Mouse (Mus musculus) small intestine, adult 2 months (tissue): Measurements from ENCODE around the gene Sarnp.

Experiments
- CTCF ChIP-seq: fragments of 200-500 bp; IDR thresholded peaks from 2 replicates; pipeline ENCODE4 v1.5.1; 2012; ENCODE audit warnings: low read depth, mild to moderate bottlenecking, control low read depth, inconsistent platforms, low read length, moderate library complexity, mixed read lengths; ENCODE audit not compliant: insufficient replicate concordance, insufficient read length; ENCODE audit errors: extremely low read depth
- POLR2A ChIP-seq: fragments of 200-500 bp; IDR thresholded peaks from 2 replicates; pipeline ENCODE4 v1.6.1; 2012; ENCODE audit warnings: low read depth, mild to moderate bottlenecking, control low read depth, inconsistent platforms, low read length, moderate library complexity

GRCm38 (mm10) chr10:128895952-128896693 lies 79.0 kb downstream of the Sarnp start:
- TF ChIP-seq POLR2A = no peak
- TF ChIP-seq CTCF = no peak
